ENCODE assay signal across 23 mouse cellular contexts in the genomic region with DNA sequence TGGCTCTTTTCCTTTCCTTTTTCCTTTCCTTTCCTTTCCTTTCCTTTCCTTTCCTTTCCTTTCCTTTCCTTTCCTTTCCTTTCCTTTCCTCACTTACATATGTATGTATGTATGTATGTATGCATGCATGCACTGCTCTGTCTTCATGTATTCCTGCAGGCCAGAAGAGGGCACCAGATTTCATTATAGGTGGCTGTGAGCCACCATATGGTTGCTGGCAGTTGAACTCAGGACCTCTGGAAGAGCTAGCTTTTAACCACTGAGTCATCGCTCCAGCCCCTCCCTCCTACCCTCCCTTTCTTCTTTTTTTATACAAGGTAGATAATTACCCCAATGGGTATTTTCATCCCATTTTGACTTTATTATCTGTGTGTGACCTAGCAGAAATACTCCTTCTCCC. TPM values are rescaled to one million over a fixed set of nuclear protein-coding genes. Genes with fewer than 3 reads are reported as not detected.
A peak's percentile ranks its signal among the peaks of the same experiment; 100 is the strongest.
DNase-seq lines count a peak whose midpoint lies in the region; ATAC-seq and TF ChIP-seq lines count a peak whose summit lies in the region.
"Had no signal": no experiment of that assay in that cellular context is flagged by ENCODE, and none has a peak within 500 bp of the region (broad histone marks: within the 10 kb centered on the region; RNA-seq: fewer than 3 reads in every experiment).

No protein-coding gene starts in this region.

- H3K4me2 ChIP-seq in heart, postnatal 0 days (ENCODE audit: low read depth, low read length) = no peak overlapping the region
- H3K4me2 ChIP-seq in lung, postnatal 0 days (replicated peaks; ENCODE audit: low read depth, low read length) = no peak overlapping the region
- H3K4me2 ChIP-seq: forebrain, embryonic 12.5 days; heart, embryonic 13.5 days; liver, embryonic 13.5 days; midbrain, embryonic 12.5 days; neural tube, embryonic 15.5 days had no signal

- intact Hi-C loops in heart, postnatal 14 days (cut with DNase I) = no loop called here

- POLR2A ChIA-PET in Patski (lab: Charles Lee) = no interaction called here

- no peak overlapping the region for H3K9ac ChIP-seq in heart, postnatal 0 days (replicated peaks; ENCODE audit: low read depth, low read length)
- no peak overlapping the region for H3K9ac ChIP-seq in lung, postnatal 0 days (replicated peaks; ENCODE audit: low read depth)
- H3K9ac ChIP-seq: forebrain, embryonic 12.5 days; heart, embryonic 13.5 days; liver, embryonic 13.5 days; midbrain, embryonic 12.5 days; neural tube, embryonic 15.5 days had no signal

- no peak for DNase-seq in heart, postnatal 0 days (ENCODE audit: low spot score)
- no peak for DNase-seq in heart, postnatal 14 days
- DNase-seq in lung, postnatal 0 days (ENCODE audit: low spot score) = no peak
- no peak for DNase-seq in lung, postnatal 10 days
- DNase-seq in Patski (ENCODE audit: low read depth, low spot score) = no peak
- DNase-seq in adrenal gland, adult 8-10 months = no peak
- DNase-seq: cerebellum, postnatal 10 days; liver, embryonic 13.5 days; right cerebral cortex, postnatal 25 days; thymus, postnatal 36 days had no signal

- no peak for TF ChIP-seq EP300 in heart, postnatal 0 days (IDR thresholded peaks at IDR 0.05; ENCODE audit: low read depth)
- TF ChIP-seq EP300 in lung, postnatal 0 days (IDR thresholded peaks at IDR 0.05) = no peak

- H3K4me3 ChIP-seq in heart, postnatal 0 days (ENCODE audit: low read depth, low read length) = no peak overlapping the region
- H3K4me3 ChIP-seq in lung, postnatal 0 days (ENCODE audit: low read depth, low read length) = no peak overlapping the region
- H3K4me3 ChIP-seq: forebrain, embryonic 12.5 days; heart, embryonic 13.5 days; left cerebral cortex, adult 2 months; limb, embryonic 10.5 days; liver, embryonic 13.5 days; midbrain, embryonic 12.5 days; myocyte; neural tube, embryonic 15.5 days had no signal

- CTCF ChIA-PET in Patski (lab: Charles Lee) = interaction anchor here (0.9 to 1.7 kb wide), 2 partner anchors 9 to 10 kb away, joined by 3 to 4 read pairs; no protein-coding TSS in a partner anchor

- ATAC-seq in heart, postnatal 0 days (ENCODE audit: insufficient read depth, low read depth) = no peak
- no peak for ATAC-seq in lung, postnatal 0 days
- no peak for ATAC-seq in Patski
- no peak for ATAC-seq in cerebellum, adult (ENCODE audit: insufficient number of reproducible peaks, low FRiP score, low TSS enrichment)
- ATAC-seq: inflammation-experienced regulatory T-cells, adult 6 months had no signal

- 91% methylated on average over 1 of the region's 1 CpGs for WGBS in heart, postnatal 0 days
- 95% methylated on average over 1 of the region's 1 CpGs for WGBS in lung, postnatal 0 days

- TF ChIP-seq CTCF in heart, postnatal 0 days (IDR thresholded peaks at IDR 0.05; ENCODE audit: low read depth) = peak; percentile 28
- peak; percentile 24 for TF ChIP-seq CTCF in lung, postnatal 0 days (IDR thresholded peaks at IDR 0.05)
- peak; percentile 21 for TF ChIP-seq CTCF in Patski (IDR thresholded peaks at IDR 0.05)

- peaks cover 36% of the 10 kb centered on the region for H3K36me3 ChIP-seq in heart, postnatal 0 days (replicated peaks; ENCODE audit: control insufficient read depth, insufficient read depth, low read length)
- H3K36me3 ChIP-seq in lung, postnatal 0 days (ENCODE audit: insufficient read depth, low read length) = no peaks in the 10 kb centered on the region
- H3K36me3 ChIP-seq: liver, embryonic 13.5 days had no signal

- H3K27ac ChIP-seq in heart, postnatal 0 days (ENCODE audit: low read depth) = no peak overlapping the region
- H3K27ac ChIP-seq in lung, postnatal 0 days (ENCODE audit: low read length) = no peak overlapping the region
- H3K27ac ChIP-seq: forebrain, embryonic 12.5 days; heart, embryonic 13.5 days; left cerebral cortex, adult 2 months; limb, embryonic 10.5 days; liver, embryonic 13.5 days; midbrain, embryonic 12.5 days; neural tube, embryonic 15.5 days had no signal

- no peaks in the 10 kb centered on the region for H3K27me3 ChIP-seq in heart, postnatal 0 days (ENCODE audit: control insufficient read depth, insufficient read depth, low read length)
- H3K27me3 ChIP-seq in lung, postnatal 0 days (replicated peaks; ENCODE audit: insufficient read depth, low read length) = no peaks in the 10 kb centered on the region
- H3K27me3 ChIP-seq in Patski = no peaks in the 10 kb centered on the region
- H3K27me3 ChIP-seq: forebrain, embryonic 12.5 days; heart, embryonic 13.5 days; liver, embryonic 13.5 days; midbrain, embryonic 12.5 days; neural tube, embryonic 15.5 days had no signal

- in situ Hi-C loops in Patski (cut with MboI; ENCODE audit: low pct_unique_long_range_greater_than_20kb) = no loop called here

- H3K9me3 ChIP-seq in heart, postnatal 0 days (replicated peaks; ENCODE audit: control insufficient read depth, low read length) = no peaks in the 10 kb centered on the region
- H3K9me3 ChIP-seq in lung, postnatal 0 days (ENCODE audit: low read length) = no peaks in the 10 kb centered on the region
- H3K9me3 ChIP-seq: forebrain, embryonic 12.5 days; heart, embryonic 13.5 days; limb, embryonic 10.5 days; liver, embryonic 13.5 days; midbrain, embryonic 12.5 days; neural tube, embryonic 15.5 days had no signal

- peaks cover 29% of the 10 kb centered on the region for H3K4me1 ChIP-seq in heart, postnatal 0 days (ENCODE audit: control insufficient read depth, insufficient read depth)
- no peaks in the 10 kb centered on the region for H3K4me1 ChIP-seq in lung, postnatal 0 days (ENCODE audit: insufficient read depth, low read depth, low read length)
- H3K4me1 ChIP-seq: limb, embryonic 10.5 days; liver, embryonic 13.5 days had no signal

RNA-seq across cellular contexts. Expression of gene Usp28, which starts 10.6 kb away (rescaled TPM):
- 102 and 136 TPM in 2 replicates for total RNA-seq in heart, postnatal 0 days (2014; rRNA removed; ENCODE audit: low replicate concordance)
- 87.2 and 93.1 TPM in 2 replicates for polyA plus RNA-seq in heart, postnatal 0 days (2015; fragmentation: Nextera tagmentation; extraction: Ambion mirVana)
- total RNA-seq in heart, postnatal 14 days (2021) = 100 to 1,000 TPM; 140 to 145 TPM
- 8.8 and 9.6 TPM in 2 replicates for polyA plus RNA-seq in lung, postnatal 0 days (2015; fragmentation: Nextera tagmentation; extraction: Ambion mirVana)
- 20.7 TPM for polyA plus RNA-seq in Patski (2021)
- 10 to 100 TPM; 10.4 to 21.0 (median 15.9) TPM for total RNA-seq in adrenal gland, adult 8-10 months (2022)

RNA-seq across cellular contexts. Expression of gene Htr3b, which starts 30.9 kb away (rescaled TPM):
- total RNA-seq in heart, postnatal 0 days (2014; rRNA removed; ENCODE audit: low replicate concordance) = not detected in 2 replicates
- not detected in 2 replicates for polyA plus RNA-seq in heart, postnatal 0 days (2015; fragmentation: Nextera tagmentation; extraction: Ambion mirVana)
- not detected for total RNA-seq in heart, postnatal 14 days (2021)
- not detected in 2 replicates for polyA plus RNA-seq in lung, postnatal 0 days (2015; fragmentation: Nextera tagmentation; extraction: Ambion mirVana)
- not detected for polyA plus RNA-seq in Patski (2021)
- under 1 TPM; 0.14 to 0.28 (median 0.25) TPM for total RNA-seq in adrenal gland, adult 8-10 months (2022)
- total RNA-seq: hematopoietic stem cell, adult 5-6 weeks; layer of hippocampus, adult 18-20 months; left cerebral cortex, adult 2 months had no signal
- polyA plus RNA-seq: C2C12; forebrain, embryonic 12.5 days; gonadal fat pad, adult 2 months; inflammation-experienced regulatory T-cells, adult 6 months; limb, embryonic 10.5 days; liver, embryonic 13.5 days; midbrain, embryonic 12.5 days; myocyte had no signal

RNA-seq across cellular contexts. Expression of gene Zw10, which starts 59.7 kb away (rescaled TPM):
- total RNA-seq in heart, postnatal 0 days (2014; rRNA removed; ENCODE audit: low replicate concordance) = 7.8 and 15.4 TPM in 2 replicates
- polyA plus RNA-seq in heart, postnatal 0 days (2015; fragmentation: Nextera tagmentation; extraction: Ambion mirVana) = 10.4 and 11.6 TPM in 2 replicates
- total RNA-seq in heart, postnatal 14 days (2021) = 10 to 100 TPM; 11.9 to 13.1 TPM
- 16.1 and 18.4 TPM in 2 replicates for polyA plus RNA-seq in lung, postnatal 0 days (2015; fragmentation: Nextera tagmentation; extraction: Ambion mirVana)
- polyA plus RNA-seq in Patski (2021) = 29.1 TPM
- total RNA-seq in adrenal gland, adult 8-10 months (2022) = 10 to 100 TPM; 14.6 to 22.2 (median 19.4) TPM
